Mouse (Mus musculus): ENCODE measurements at regions not wholly inside any gene's neighbourhood (a gene's known extent, or its start where the extent isn't known, plus 50 kb on each side); places are given as distances from the start of the nearest gene placed in this dataset.

DNA sequence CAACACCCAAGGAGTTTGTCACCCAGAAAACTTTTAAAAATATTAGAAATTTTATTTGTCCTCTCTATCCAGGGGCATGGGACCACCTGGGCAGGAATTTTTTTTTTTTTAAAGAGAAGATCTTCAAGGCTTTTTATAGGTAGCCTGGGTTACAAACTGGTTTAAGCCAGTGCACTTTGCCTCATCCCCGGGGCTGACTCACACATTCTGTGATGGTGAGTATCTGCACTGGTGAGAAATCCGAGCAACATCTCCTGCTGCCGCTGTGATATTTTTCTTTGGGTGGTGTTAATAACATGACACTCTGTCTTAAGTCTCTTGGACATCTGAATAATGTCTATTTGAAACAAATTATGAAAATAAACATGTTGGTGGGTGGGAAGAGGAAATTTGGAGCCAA, 327.8 kb downstream of the Foxa2 start:
- TF ChIP-seq CTCF (IDR thresholded peaks at IDR 0.05; ENCODE audit: low read depth) (no peak), EP300 (IDR thresholded peaks at IDR 0.05; ENCODE audit: low read depth) (no peak)
